Mouse (Mus musculus) c-Kit-positive CD71-negative TER-119-negative erythroid progenitor cells, embryonic 14.5 days (primary cell): Measurements from ENCODE around the gene Kdm4d.
"Not testable (repeated sequence)": the region's sequence is repeated elsewhere in the genome, so short reads cannot be mapped to it uniquely, and the experiment has no call there.

Source experiments
- DNase-seq: peaks from one replicate; pipeline ENCODE4 v3.0.0-alpha.2; 2013; ENCODE audit warnings: low read depth

The Kdm4d gene

GRCm38 (mm10) chr9:14451120-14451519 is 49.2 kb downstream of the Kdm4d start:
- DNase-seq = not testable (repeated sequence)

DNA sequence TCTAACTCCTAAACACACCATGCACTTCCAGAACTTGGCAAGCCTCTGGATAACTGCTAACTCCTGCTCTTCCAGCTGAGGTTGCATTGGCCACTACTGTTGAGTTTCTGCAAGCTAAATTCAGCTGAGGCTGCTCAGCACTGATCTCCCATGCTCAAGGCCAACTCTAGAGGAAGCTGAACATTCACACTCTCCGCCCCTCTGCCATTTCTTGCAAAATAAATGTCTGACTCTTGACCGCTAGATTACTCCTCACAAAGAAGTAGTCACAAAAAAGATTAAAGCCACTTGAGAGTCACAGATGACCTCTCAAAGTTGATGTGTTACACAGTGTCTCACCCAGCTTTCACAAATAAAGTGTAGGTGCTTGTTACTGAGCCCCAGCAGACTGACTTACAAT is 53.2 kb downstream of the Kdm4d start:
- not testable (repeated sequence) for DNase-seq

DNA sequence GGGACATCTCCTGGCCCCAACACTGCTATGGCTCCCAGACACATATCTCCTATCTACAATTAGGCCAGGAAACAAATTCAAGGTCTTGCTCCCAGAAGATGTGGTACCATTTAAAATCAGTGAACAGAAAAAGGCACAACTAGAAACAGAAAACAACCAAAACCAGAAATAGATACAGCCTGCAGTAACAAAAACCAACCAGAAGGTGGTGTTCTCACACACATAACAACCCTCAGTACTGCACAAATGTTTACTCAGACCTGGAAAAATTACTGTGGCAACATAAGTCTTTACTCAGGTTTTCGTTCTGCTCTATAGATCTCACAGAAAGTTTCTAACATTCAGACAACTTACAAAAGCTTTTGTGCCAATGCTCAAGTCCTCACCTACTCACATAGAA is 59.9 kb downstream of the Kdm4d start:
- DNase-seq = no peak

DNA sequence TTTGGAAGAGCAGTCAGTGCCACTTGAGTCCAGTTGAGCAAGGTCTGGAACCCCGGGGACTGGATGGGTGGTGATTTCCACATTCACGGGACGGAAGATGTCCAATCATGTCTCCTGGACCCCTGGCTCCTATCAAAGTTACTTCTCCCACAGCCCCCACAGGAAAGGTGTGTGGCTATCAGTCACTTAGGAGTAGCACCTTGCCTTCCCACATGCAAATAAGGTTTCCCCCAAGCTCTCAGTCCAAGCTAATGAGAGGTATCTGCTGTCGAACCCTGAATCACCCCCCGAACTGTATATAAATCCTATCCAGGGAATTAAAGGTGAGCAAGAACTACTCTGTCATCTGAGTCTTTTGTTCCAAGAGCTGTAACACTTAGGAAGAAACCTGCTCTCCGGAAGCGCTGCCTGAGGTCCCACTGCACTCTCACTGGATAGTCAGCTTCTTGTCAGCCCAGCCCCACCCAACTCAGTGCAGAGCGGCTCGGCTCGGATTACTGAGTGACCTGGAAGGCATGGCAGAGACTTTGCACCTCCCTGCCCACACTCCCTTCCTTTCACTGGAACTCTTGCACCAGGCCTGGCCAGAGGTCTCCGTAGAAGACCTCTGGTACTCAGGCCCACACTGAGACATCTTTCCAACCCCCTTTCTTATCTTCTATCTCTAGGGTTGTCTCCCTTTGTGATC is 66.9 kb downstream of the Kdm4d start:
- no peak for DNase-seq
